Mouse (Mus musculus) neural tube, embryonic 11.5 days (tissue): ENCODE measurements around the gene Olfr434. TPM values are rescaled to one million over a fixed set of nuclear protein-coding genes. Genes with fewer than 3 reads are reported as not detected.
"Not testable (repeated sequence)": the region's sequence is repeated elsewhere in the genome, so short reads cannot be mapped to it uniquely, and the experiment has no call there.

Experiments
- ATAC-seq: fragments of 200-750 bp; cut with Nextera tagmentation; 2 replicates; pipeline ENCODE4 v1.8.0; 2017; ENCODE audit warnings: moderate number of reproducible peaks, mild to moderate bottlenecking, moderate TSS enrichment, moderate library complexity; ENCODE audit not compliant: insufficient read depth, low FRiP score, low TSS enrichment
- DNase-seq: peaks from one replicate; pipeline ENCODE4 v3.0.0-alpha.2; 2015; ENCODE audit warnings: low spot score
- H3K27ac ChIP-seq: fragments of 300-500 bp; sonication (generic); 2 replicates; pipeline ENCODE4 v1.5.1; 2014; ENCODE audit warnings: low read depth, mild to moderate bottlenecking, low read length
- H3K27me3 ChIP-seq: fragments of 300-500 bp; sonication (generic); 2 replicates; pipeline ENCODE4 v1.6.1; 2014; ENCODE audit warnings: mild to moderate bottlenecking, low read length, mixed read lengths; ENCODE audit not compliant: control insufficient read depth, insufficient read depth
- H3K36me3 ChIP-seq: fragments of 300-500 bp; sonication (generic); 2 replicates; pipeline ENCODE4 v1.6.1; 2014; ENCODE audit warnings: mild to moderate bottlenecking, low read length, moderate library complexity, mixed read lengths; ENCODE audit not compliant: control insufficient read depth, insufficient read depth
- H3K4me1 ChIP-seq: fragments of 300-500 bp; sonication (generic); 2 replicates; pipeline ENCODE4 v1.6.1; 2014; ENCODE audit warnings: low read length, mixed read lengths; ENCODE audit not compliant: control insufficient read depth, insufficient read depth
- H3K4me2 ChIP-seq: fragments of 300-500 bp; sonication (generic); 2 replicates; pipeline ENCODE4 v1.6.1; 2014; ENCODE audit warnings: low read depth, mild to moderate bottlenecking, moderate library complexity
- H3K4me3 ChIP-seq: fragments of 300-500 bp; sonication (generic); 2 replicates; pipeline ENCODE4 v1.5.1; 2014; ENCODE audit warnings: low read depth, low read length
- H3K9ac ChIP-seq: fragments of 300-500 bp; sonication (generic); 2 replicates; pipeline ENCODE4 v1.6.1; 2014; ENCODE audit warnings: mild to moderate bottlenecking, low read length
- H3K9me3 ChIP-seq: fragments of 300-500 bp; sonication (generic); 2 replicates; pipeline ENCODE4 v1.6.1; 2016; ENCODE audit warnings: low read length; ENCODE audit not compliant: control insufficient read depth
- WGBS: fragments of 180-500 bp; shearing (Covaris S2); extraction: QIAGEN DNeasy Blood & Tissue Kit; methylation state at CpG from one replicate; pipeline ENCODE4 v1.1.7; 2014; 5-methylcytosine and 5-hydroxymethylcytosine counted together
- polyA plus RNA-seq: library from polyadenylated mRNA; unstranded; fragments of >200 nt; fragmentation: Nextera tagmentation; extraction: Ambion mirVana; gene quantifications from 2 replicates; pipeline ENCODE4 v1.2.1, GENCODE M21; 2014

The Olfr434 gene
- not detected in 2 replicates for polyA plus RNA-seq

DNA sequence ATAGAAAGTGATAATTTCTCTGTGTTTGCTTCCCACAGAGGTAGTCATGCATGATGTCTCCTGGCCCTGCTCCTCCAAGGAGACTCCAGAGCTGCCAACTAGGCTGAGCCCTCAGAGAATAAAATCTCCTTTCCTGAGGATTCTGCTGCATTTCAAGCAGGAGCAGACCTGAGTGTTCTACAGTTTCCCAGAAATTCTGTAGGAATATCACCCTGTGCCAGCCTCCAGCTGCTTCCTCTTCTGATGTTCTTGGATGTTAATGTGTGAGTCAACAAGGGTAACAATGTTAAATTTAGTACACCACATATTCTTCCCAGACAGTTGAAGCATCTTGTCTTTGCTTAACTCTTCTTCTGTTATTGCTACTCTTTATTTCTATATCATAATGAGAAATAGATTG lies at the start of gene Olfr434:
Olfr434 (plus strand) TSS at position 149 of the 400 bp plus-strand sequence.
- H3K27me3 ChIP-seq, H3K27ac ChIP-seq, ATAC-seq, DNase-seq, H3K9ac ChIP-seq, H3K4me2 ChIP-seq, H3K4me3 ChIP-seq, H3K4me1 ChIP-seq, H3K36me3 ChIP-seq, H3K9me3 ChIP-seq: not testable (repeated sequence)

DNA sequence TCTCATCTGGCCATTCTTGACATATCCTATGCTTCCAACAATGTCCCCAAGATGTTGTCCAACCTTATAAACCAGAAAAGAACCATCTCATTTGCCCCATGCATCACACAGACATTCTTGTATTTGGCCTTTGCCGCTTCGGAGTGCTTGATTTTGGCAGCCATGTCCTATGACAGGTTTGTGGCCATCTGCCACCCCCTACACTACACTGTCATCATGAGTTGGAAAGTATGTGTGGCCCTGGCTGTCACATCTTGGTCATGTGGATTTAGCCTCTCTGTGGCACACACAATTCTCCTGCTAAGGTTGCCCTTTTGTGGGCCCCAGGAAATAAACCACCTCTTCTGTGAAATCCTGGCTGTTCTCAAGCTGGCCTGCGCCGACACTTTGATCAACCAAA lies 45.6 kb upstream of the Olfr434 start:
- H3K36me3 ChIP-seq, result no peaks in the 10 kb centered on the region
- H3K4me3 ChIP-seq, result no peak overlapping the region
- WGBS, result over 99% methylated on average over 4 of the region's 4 CpGs
- H3K4me1 ChIP-seq, result no peaks in the 10 kb centered on the region
- DNase-seq (no peak), ATAC-seq (no peak)
- H3K27ac ChIP-seq, result no peak overlapping the region
- no peaks in the 10 kb centered on the region for H3K9me3 ChIP-seq
- no peak overlapping the region for H3K4me2 ChIP-seq
- no peak overlapping the region for H3K9ac ChIP-seq
- H3K27me3 ChIP-seq, result no peaks in the 10 kb centered on the region

DNA sequence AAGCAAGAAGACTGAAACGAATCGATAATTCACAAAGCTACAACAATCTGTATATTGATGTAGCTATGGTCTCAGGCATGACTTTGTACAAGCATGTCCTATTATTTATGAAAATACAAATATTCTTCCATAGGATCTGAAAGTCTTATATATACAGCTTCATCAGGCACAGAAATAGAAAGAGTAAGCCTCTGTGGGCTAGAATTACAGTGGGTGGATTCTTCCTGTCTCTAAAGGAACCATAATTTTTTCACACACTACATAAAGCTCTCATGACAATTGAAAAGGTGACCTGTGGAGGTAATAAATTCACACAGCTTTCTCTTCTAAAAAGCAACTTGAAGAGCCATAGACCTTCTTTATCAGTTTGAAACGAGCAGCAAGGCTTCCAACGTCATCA lies 41.0 kb upstream of the Olfr434 start, which contains the start of gene Olfr13:
Olfr13 (plus strand) TSS at position 301 of the 400 bp plus-strand sequence.
- H3K9ac ChIP-seq, result no peak within 1 kb of the TSS
- ATAC-seq, result no peak
- H3K36me3 ChIP-seq, result no peaks in the 10 kb centered on the region
- H3K27ac ChIP-seq, result no peak within 1 kb of the TSS
- H3K27me3 ChIP-seq, result no peaks in the 10 kb centered on the region
- no peaks in the 10 kb centered on the region for H3K4me1 ChIP-seq
- WGBS, result 80% methylated on average over 4 of the region's 4 CpGs
- no peaks in the 10 kb centered on the region for H3K9me3 ChIP-seq
- DNase-seq, result no peak
- no peak within 1 kb of the TSS for H3K4me2 ChIP-seq
- H3K4me3 ChIP-seq, result no peak within 1 kb of the TSS

DNA sequence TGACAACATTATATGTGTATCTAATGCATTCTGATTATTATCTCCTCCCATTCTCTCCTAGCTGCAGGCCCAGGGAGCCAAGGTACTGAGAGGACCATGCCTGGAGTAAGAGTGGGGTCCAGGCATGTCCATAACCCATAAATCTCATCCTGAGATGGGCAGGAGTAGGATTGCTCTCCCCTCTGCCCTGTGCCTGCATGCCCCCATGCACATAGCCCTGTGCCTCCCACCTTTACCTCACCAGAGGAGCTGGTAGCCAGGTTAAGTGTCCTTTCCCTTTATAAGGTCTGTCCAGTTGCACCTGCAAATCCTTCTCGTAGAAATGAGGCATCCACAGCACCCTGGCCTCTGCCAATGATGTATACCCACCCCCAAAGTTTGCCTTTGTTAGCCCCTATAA lies 34.7 kb upstream of the Olfr434 start:
- Histone ChIP-seq H3K27ac (no peak overlapping the region), H3K36me3 (no peaks in the 10 kb centered on the region), H3K27me3 (no peaks in the 10 kb centered on the region), H3K9ac (no peak overlapping the region), H3K4me2 (no peak overlapping the region), H3K4me1 (no peaks in the 10 kb centered on the region), H3K9me3 (no peaks in the 10 kb centered on the region), H3K4me3 (no peak overlapping the region)
- WGBS, result 55% methylated on average over 1 of the region's 1 CpGs
- ATAC-seq (no peak), DNase-seq (no peak)

DNA sequence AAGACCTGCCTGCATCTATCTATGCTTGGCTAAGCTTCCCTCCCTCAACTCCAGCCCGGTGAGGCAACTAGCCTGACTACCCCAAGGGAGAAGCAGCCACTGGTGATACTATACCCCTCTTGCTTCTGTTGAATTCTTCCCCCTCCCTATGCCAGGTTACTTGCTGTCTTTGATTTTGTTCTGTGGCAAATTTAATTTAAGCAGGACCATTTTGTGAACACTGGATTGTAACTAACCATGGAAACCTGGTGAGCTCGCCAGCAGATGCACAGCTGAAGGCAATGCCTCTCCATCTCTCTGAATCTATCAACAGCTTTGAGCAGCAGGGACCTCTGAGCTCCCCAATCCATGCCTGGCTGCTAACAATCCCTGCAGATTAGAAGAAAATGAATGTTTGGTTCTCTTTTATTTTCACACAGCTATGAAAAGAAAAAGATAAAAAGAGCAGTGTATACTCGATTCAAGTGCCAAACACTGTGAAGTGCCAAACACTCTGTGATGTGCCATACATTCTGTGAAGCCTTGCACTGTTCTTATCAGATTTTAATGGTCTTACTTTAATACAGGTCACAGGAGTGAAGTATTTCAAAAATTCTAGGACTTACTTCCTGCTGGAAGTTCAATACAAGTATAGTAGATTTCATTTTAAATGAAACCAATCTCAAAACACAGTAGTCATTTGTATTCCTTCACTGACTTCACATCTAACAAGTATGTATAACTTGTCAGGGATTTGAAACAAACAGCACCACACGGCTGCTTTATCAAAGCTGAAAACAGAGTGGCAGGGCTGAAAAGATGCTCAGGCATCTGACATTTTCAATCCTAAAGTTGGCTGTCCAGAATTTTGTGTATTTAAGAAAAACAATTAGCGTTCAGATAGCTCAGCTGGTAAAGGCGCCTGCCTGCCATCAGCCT lies 34.0 kb upstream of the Olfr434 start:
- H3K9me3 ChIP-seq, result no peaks in the 10 kb centered on the region
- DNase-seq (no peak), ATAC-seq (no peak)
- H3K36me3 ChIP-seq, result no peaks in the 10 kb centered on the region
- no peak overlapping the region for H3K4me2 ChIP-seq
- no peaks in the 10 kb centered on the region for H3K27me3 ChIP-seq
- no peak overlapping the region for H3K9ac ChIP-seq
- H3K27ac ChIP-seq, result no peak overlapping the region
- 77% methylated on average over 6 of the region's 6 CpGs for WGBS
- H3K4me3 ChIP-seq, result no peak overlapping the region
- H3K4me1 ChIP-seq, result no peaks in the 10 kb centered on the region

DNA sequence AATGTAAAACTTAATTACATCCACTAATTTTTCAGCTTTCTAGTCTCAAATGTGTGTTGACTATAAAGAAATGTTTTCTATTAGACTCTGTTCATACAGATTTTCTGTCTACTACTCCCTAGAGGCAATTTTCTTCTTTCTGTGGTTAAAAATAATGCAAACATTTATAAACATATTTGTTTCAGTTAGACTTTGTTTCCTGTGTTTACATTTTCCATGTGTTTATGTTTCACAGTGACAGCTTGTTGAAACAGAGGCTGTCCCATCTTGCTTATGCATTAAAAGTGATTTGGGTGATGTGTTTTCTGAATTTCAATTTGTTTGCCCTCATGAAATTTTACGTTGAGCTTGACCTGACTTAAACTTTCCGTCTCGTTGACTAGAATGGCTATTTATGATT lies 21.8 kb upstream of the Olfr434 start:
- Histone ChIP-seq H3K4me2 (no peak overlapping the region), H3K9ac (no peak overlapping the region), H3K9me3 (no peaks in the 10 kb centered on the region), H3K27ac (no peak overlapping the region), H3K36me3 (no peaks in the 10 kb centered on the region), H3K4me3 (no peak overlapping the region), H3K4me1 (no peaks in the 10 kb centered on the region), H3K27me3 (no peaks in the 10 kb centered on the region)
- 89% methylated on average over 3 of the region's 3 CpGs for WGBS
- DNase-seq (no peak), ATAC-seq (no peak)

DNA sequence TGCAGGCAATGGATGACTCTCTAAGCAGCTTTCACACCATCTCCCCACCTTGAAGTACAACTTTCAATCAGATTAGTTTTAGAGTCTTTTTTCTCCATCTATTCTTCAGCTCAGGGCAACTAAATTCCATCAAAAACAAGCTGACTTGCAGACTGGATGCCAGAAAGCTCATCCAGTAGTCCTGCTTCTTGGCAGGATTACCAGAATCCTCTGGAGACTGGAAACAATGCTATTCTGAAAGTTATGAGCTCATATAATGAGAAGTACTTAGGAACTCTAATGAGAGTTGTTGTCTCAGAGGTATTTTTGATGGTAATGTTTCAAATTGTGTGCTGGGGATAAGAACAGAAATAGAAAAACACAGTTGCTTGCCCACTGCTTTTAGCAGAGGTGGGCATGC lies 16.0 kb upstream of the Olfr434 start, which contains the start of gene Olfr435:
Olfr435 (plus strand) TSS at position 366 of the 400 bp plus-strand sequence.
- no peak for ATAC-seq
- Histone ChIP-seq H3K27ac (no peak within 1 kb of the TSS), H3K36me3 (no peaks in the 10 kb centered on the region), H3K27me3 (no peaks in the 10 kb centered on the region), H3K9ac (no peak within 1 kb of the TSS), H3K4me2 (no peak within 1 kb of the TSS), H3K4me3 (no peak within 1 kb of the TSS), H3K9me3 (no peaks in the 10 kb centered on the region), H3K4me1 (no peaks in the 10 kb centered on the region)
- DNase-seq, result no peak

DNA sequence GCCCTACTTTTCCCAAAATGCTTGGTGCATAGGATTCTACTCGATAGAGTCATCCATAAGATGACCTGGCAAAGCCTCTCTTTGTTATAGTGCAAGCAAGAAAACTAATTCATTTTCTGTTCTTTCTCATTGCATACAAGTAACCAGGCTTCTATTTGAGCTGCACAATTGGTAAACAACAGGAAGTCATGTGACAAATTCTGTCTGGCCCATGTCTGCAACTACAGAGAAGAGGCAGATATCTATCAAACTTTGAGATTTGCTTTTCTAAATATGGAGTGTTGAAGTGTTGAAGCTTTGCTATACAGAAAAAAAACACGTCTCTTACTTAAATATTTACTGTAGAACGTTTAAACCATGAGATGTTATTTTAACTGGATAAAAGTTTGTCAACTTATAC lies 14.7 kb upstream of the Olfr434 start:
- Histone ChIP-seq H3K9me3 (no peaks in the 10 kb centered on the region), H3K4me2 (no peak overlapping the region), H3K4me3 (no peak overlapping the region), H3K36me3 (no peaks in the 10 kb centered on the region), H3K27ac (no peak overlapping the region), H3K27me3 (no peaks in the 10 kb centered on the region), H3K4me1 (no peaks in the 10 kb centered on the region), H3K9ac (no peak overlapping the region)
- DNase-seq (no peak), ATAC-seq (no peak)
- 85% methylated on average over 3 of the region's 3 CpGs for WGBS

DNA sequence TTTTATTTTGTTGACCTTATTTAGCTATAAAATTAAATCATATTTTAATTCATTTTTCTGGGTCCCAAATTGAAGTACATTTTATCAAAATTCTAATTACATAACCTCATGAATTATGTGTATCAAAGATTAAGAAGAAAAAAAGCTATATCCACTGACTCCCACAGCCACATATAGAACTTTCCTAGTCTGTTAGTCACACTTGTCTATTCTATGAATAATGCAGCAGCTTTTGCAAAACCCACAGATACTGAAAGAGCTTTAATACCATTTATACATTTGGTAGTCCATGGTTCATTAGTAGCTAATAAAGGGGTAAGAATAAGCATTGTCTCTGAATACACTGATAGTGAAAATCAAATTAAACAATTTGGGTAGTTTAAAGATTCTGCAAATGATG lies 10.0 kb upstream of the Olfr434 start:
- H3K9me3 ChIP-seq, result no peaks in the 10 kb centered on the region
- H3K36me3 ChIP-seq, result no peaks in the 10 kb centered on the region
- no peak for ATAC-seq
- DNase-seq, result no peak
- H3K9ac ChIP-seq, result no peak overlapping the region
- no peaks in the 10 kb centered on the region for H3K4me1 ChIP-seq
- no peak overlapping the region for H3K27ac ChIP-seq
- no peaks in the 10 kb centered on the region for H3K27me3 ChIP-seq
- H3K4me2 ChIP-seq, result no peak overlapping the region
- no peak overlapping the region for H3K4me3 ChIP-seq
